Mouse (Mus musculus): Measurements from ENCODE around the gene Arhgap18. TPM values are rescaled to one million over a fixed set of nuclear protein-coding genes. Genes with fewer than 3 reads are reported as not detected.

Arhgap18 gene
- polyA plus RNA-seq, 1 experiment from 2014 or later: 19.6 TPM

GRCm38 (mm10) chr10:26771938-26772623, 18.9 kb downstream of the Arhgap18 start:
- 8% methylated on average over 15 of the region's 15 CpGs for WGBS
- Histone ChIP-seq H3K9ac (ENCODE audit: low read length) (peak overlapping the region; percentile 63), H3K36me3 (ENCODE audit: control insufficient read depth, insufficient read depth, low read length) (no peaks in the 10 kb centered on the region), H3K4me3 (ENCODE audit: low read depth, low read length) (peak overlapping the region; percentile 52), H3K4me2 (ENCODE audit: low read depth, severe bottlenecking) (peak overlapping the region; percentile 88), H3K4me1 (ENCODE audit: control insufficient read depth, insufficient read depth, low read length) (peaks cover 2% of the 10 kb centered on the region; the same call in 1 of the 2 replicates), H3K27me3 (ENCODE audit: control insufficient read depth, insufficient read depth, low read length) (no peaks in the 10 kb centered on the region), H3K9me3 (ENCODE audit: control insufficient read depth, low read length) (no peaks in the 10 kb centered on the region), H3K27ac (replicated peaks; ENCODE audit: low read depth, low read length) (peak overlapping the region; percentile 75)
- DNase-seq (ENCODE audit: low spot score) (peak; percentile 89), ATAC-seq (ENCODE audit: insufficient number of reproducible peaks, low FRiP score, low TSS enrichment, low read depth) (peak; percentile 97)

- Histone ChIP-seq H3K27ac (replicated peaks; ENCODE audit: low read depth, low read length) (peak overlapping the region; percentile 75), H3K4me2 (ENCODE audit: low read depth, severe bottlenecking) (peak overlapping the region; percentile 88), H3K27me3 (ENCODE audit: control insufficient read depth, insufficient read depth, low read length) (no peaks in the 10 kb centered on the region), H3K4me3 (ENCODE audit: low read depth, low read length) (peak overlapping the region; percentile 52), H3K4me1 (ENCODE audit: control insufficient read depth, insufficient read depth, low read length) (peaks cover 2% of the 10 kb centered on the region; the same call in 1 of the 2 replicates), H3K36me3 (ENCODE audit: control insufficient read depth, insufficient read depth, low read length) (no peaks in the 10 kb centered on the region), H3K9me3 (ENCODE audit: control insufficient read depth, low read length) (no peaks in the 10 kb centered on the region), H3K9ac (ENCODE audit: low read length) (peak overlapping the region; percentile 63)
- WGBS: 6% methylated on average over 22 of the region's 22 CpGs
- DNase-seq (ENCODE audit: low spot score) (no peak), ATAC-seq (ENCODE audit: insufficient number of reproducible peaks, low FRiP score, low TSS enrichment, low read depth) (peak; percentile 49)
Measured at GRCm38 (mm10) chr10:26772624-26773540, 19.7 kb downstream of the Arhgap18 start.

- Histone ChIP-seq H3K9me3 (ENCODE audit: control insufficient read depth, low read length) (no peaks in the 10 kb centered on the region), H3K4me1 (ENCODE audit: control insufficient read depth, insufficient read depth, low read length) (peaks cover 2% of the 10 kb centered on the region; the same call in 1 of the 2 replicates), H3K36me3 (ENCODE audit: control insufficient read depth, insufficient read depth, low read length) (no peaks in the 10 kb centered on the region), H3K4me2 (ENCODE audit: low read depth, severe bottlenecking) (peak overlapping the region; percentile 88), H3K27me3 (ENCODE audit: control insufficient read depth, insufficient read depth, low read length) (no peaks in the 10 kb centered on the region), H3K4me3 (ENCODE audit: low read depth, low read length) (peak overlapping the region; percentile 15), H3K9ac (ENCODE audit: low read length) (no peak overlapping the region), H3K27ac (replicated peaks; ENCODE audit: low read depth, low read length) (no peak overlapping the region)
- no peak for ATAC-seq (ENCODE audit: insufficient number of reproducible peaks, low FRiP score, low TSS enrichment, low read depth)
- no peak for DNase-seq (ENCODE audit: low spot score)
- WGBS: 57% methylated on average over 5 of the region's 5 CpGs
Measured at GRCm38 (mm10) chr10:26773541-26773940, 20.3 kb downstream of the Arhgap18 start.

- WGBS: 74% methylated on average over 1 of the region's 1 CpGs
- H3K4me2 ChIP-seq (ENCODE audit: low read depth, severe bottlenecking): 0 out of 2 replicates have a peak overlapping the region, but pooled peaks have one; percentile 7
- no peaks in the 10 kb centered on the region for H3K27me3 ChIP-seq (ENCODE audit: control insufficient read depth, insufficient read depth, low read length)
- no peaks in the 10 kb centered on the region for H3K36me3 ChIP-seq (ENCODE audit: control insufficient read depth, insufficient read depth, low read length)
- DNase-seq (ENCODE audit: low spot score) (no peak), ATAC-seq (ENCODE audit: insufficient number of reproducible peaks, low FRiP score, low TSS enrichment, low read depth) (no peak)
- H3K4me1 ChIP-seq (ENCODE audit: control insufficient read depth, insufficient read depth, low read length): peaks cover 2% of the 10 kb centered on the region; the same call in 1 of the 2 replicates
- no peak overlapping the region for H3K9ac ChIP-seq (ENCODE audit: low read length)
- no peak overlapping the region for H3K4me3 ChIP-seq (ENCODE audit: low read depth, low read length)
- no peak overlapping the region for H3K27ac ChIP-seq (replicated peaks; ENCODE audit: low read depth, low read length)
- H3K9me3 ChIP-seq (ENCODE audit: control insufficient read depth, low read length): no peaks in the 10 kb centered on the region
Measured at GRCm38 (mm10) chr10:26774266-26774665, 21.0 kb downstream of the Arhgap18 start.

GRCm38 (mm10) chr10:26776443-26776842, 23.2 kb downstream of the Arhgap18 start:
- Histone ChIP-seq H3K4me1 (ENCODE audit: control insufficient read depth, insufficient read depth, low read length) (peaks cover 5% of the 10 kb centered on the region; the same call in 1 of the 2 replicates), H3K27ac (replicated peaks; ENCODE audit: low read depth, low read length) (no peak overlapping the region), H3K4me2 (ENCODE audit: low read depth, severe bottlenecking) (no peak overlapping the region), H3K9ac (ENCODE audit: low read length) (no peak overlapping the region), H3K36me3 (ENCODE audit: control insufficient read depth, insufficient read depth, low read length) (no peaks in the 10 kb centered on the region), H3K27me3 (ENCODE audit: control insufficient read depth, insufficient read depth, low read length) (no peaks in the 10 kb centered on the region), H3K4me3 (ENCODE audit: low read depth, low read length) (no peak overlapping the region), H3K9me3 (ENCODE audit: control insufficient read depth, low read length) (no peaks in the 10 kb centered on the region)
- no peak for DNase-seq (ENCODE audit: low spot score)
- ATAC-seq (ENCODE audit: insufficient number of reproducible peaks, low FRiP score, low TSS enrichment, low read depth): no peak

- H3K4me3 ChIP-seq (ENCODE audit: low read depth, low read length): no peak overlapping the region
- no peaks in the 10 kb centered on the region for H3K36me3 ChIP-seq (ENCODE audit: control insufficient read depth, insufficient read depth, low read length)
- WGBS: 49% methylated on average over 3 of the region's 3 CpGs
- ATAC-seq (ENCODE audit: insufficient number of reproducible peaks, low FRiP score, low TSS enrichment, low read depth) (no peak), DNase-seq (ENCODE audit: low spot score) (no peak)
- H3K9me3 ChIP-seq (ENCODE audit: control insufficient read depth, low read length): no peaks in the 10 kb centered on the region
- no peak overlapping the region for H3K4me2 ChIP-seq (ENCODE audit: low read depth, severe bottlenecking)
- H3K27ac ChIP-seq (replicated peaks; ENCODE audit: low read depth, low read length): no peak overlapping the region
- no peaks in the 10 kb centered on the region for H3K27me3 ChIP-seq (ENCODE audit: control insufficient read depth, insufficient read depth, low read length)
- H3K4me1 ChIP-seq (ENCODE audit: control insufficient read depth, insufficient read depth, low read length): peaks cover 3% of the 10 kb centered on the region; the same call in 1 of the 2 replicates
- no peak overlapping the region for H3K9ac ChIP-seq (ENCODE audit: low read length)
Measured at GRCm38 (mm10) chr10:26780581-26780980, 27.4 kb downstream of the Arhgap18 start.

GRCm38 (mm10) chr10:26789680-26790079, 36.5 kb downstream of the Arhgap18 start:
- H3K4me1 ChIP-seq (ENCODE audit: control insufficient read depth, insufficient read depth, low read length): no peaks in the 10 kb centered on the region
- ATAC-seq (ENCODE audit: insufficient number of reproducible peaks, low FRiP score, low TSS enrichment, low read depth) (no peak), DNase-seq (ENCODE audit: low spot score) (no peak)
- no peaks in the 10 kb centered on the region for H3K27me3 ChIP-seq (ENCODE audit: control insufficient read depth, insufficient read depth, low read length)
- no peak overlapping the region for H3K27ac ChIP-seq (replicated peaks; ENCODE audit: low read depth, low read length)
- H3K4me2 ChIP-seq (ENCODE audit: low read depth, severe bottlenecking): no peak overlapping the region
- H3K9ac ChIP-seq (ENCODE audit: low read length): no peak overlapping the region
- H3K36me3 ChIP-seq (ENCODE audit: control insufficient read depth, insufficient read depth, low read length): no peaks in the 10 kb centered on the region
- H3K4me3 ChIP-seq (ENCODE audit: low read depth, low read length): no peak overlapping the region
- 90% methylated on average over 2 of the region's 2 CpGs for WGBS
- H3K9me3 ChIP-seq (ENCODE audit: control insufficient read depth, low read length): no peaks in the 10 kb centered on the region

- Histone ChIP-seq H3K27me3 (ENCODE audit: control insufficient read depth, insufficient read depth, low read length) (no peaks in the 10 kb centered on the region), H3K9ac (ENCODE audit: low read length) (no peak overlapping the region), H3K9me3 (ENCODE audit: control insufficient read depth, low read length) (no peaks in the 10 kb centered on the region), H3K27ac (replicated peaks; ENCODE audit: low read depth, low read length) (no peak overlapping the region), H3K4me2 (ENCODE audit: low read depth, severe bottlenecking) (no peak overlapping the region), H3K36me3 (ENCODE audit: control insufficient read depth, insufficient read depth, low read length) (no peaks in the 10 kb centered on the region), H3K4me3 (ENCODE audit: low read depth, low read length) (no peak overlapping the region), H3K4me1 (ENCODE audit: control insufficient read depth, insufficient read depth, low read length) (peaks cover 3% of the 10 kb centered on the region; the same call in 1 of the 2 replicates)
- DNase-seq (ENCODE audit: low spot score) (no peak), ATAC-seq (ENCODE audit: insufficient number of reproducible peaks, low FRiP score, low TSS enrichment, low read depth) (no peak)
- WGBS: 91% methylated on average over 3 of the region's 3 CpGs
Measured at GRCm38 (mm10) chr10:26791810-26792209, 38.6 kb downstream of the Arhgap18 start.
